Mouse (Mus musculus) MEL (cell line): Measurements from ENCODE around the gene Obp2b. TPM values are rescaled to one million over a fixed set of nuclear protein-coding genes. Genes with fewer than 3 reads are reported as not detected.

Experiments
- DNase-seq: peaks from one replicate; pipeline ENCODE4 v3.0.0; 2011; ENCODE audit warnings: low read depth, low spot score
- H3K27ac ChIP-seq: 2 replicates; pipeline ENCODE4 v1.5.1; 2012; ENCODE audit warnings: low read depth, mild to moderate bottlenecking, control low read depth, low read length, moderate library complexity; ENCODE audit not compliant: control insufficient read depth
- H3K27me3 ChIP-seq, 2 experiments: fragments of 150-350 bp in 1 of 2; sonication (generic) in 1 of 2; 2 replicates each; pipeline ENCODE4 v1.6.1; 2012; ENCODE audit warnings: low read length in 2 of 2, mild to moderate bottlenecking in 2 of 2, improper control_type of control experiment in 1 of 2, moderate library complexity in 1 of 2; ENCODE audit not compliant: insufficient read depth in 2 of 2, control insufficient read depth in 1 of 2
- H3K36me3 ChIP-seq, 2 experiments: 2 replicates each; pipeline ENCODE4 v1.6.1; 2012 to 2014; ENCODE audit warnings: low read length in 2 of 2, improper control_type of control experiment in 1 of 2, inconsistent platforms in 1 of 2, mild to moderate bottlenecking in 1 of 2; ENCODE audit not compliant: insufficient read depth in 2 of 2, control insufficient read depth in 1 of 2
- H3K4me1 ChIP-seq, 2 experiments: fragments of 150-350 bp in 1 of 2; sonication (generic) in 1 of 2; 2 replicates each; pipeline ENCODE4 v1.6.1; 2012; ENCODE audit warnings: low read length in 2 of 2, improper control_type of control experiment in 1 of 2, mild to moderate bottlenecking in 1 of 2; ENCODE audit not compliant: insufficient read depth in 2 of 2, control insufficient read depth in 1 of 2
- H3K4me3 ChIP-seq, 2 experiments: fragments of 150-350 bp in 1 of 2; sonication (generic) in 1 of 2; 2 replicates each; pipeline ENCODE4 v1.5.1; 2012; ENCODE audit warnings: low read depth in 2 of 2, low read length in 2 of 2, mild to moderate bottlenecking in 2 of 2, moderate library complexity in 2 of 2, control low read depth in 1 of 2, improper control_type of control experiment in 1 of 2; ENCODE audit not compliant: control insufficient read depth in 1 of 2, insufficient read depth in 1 of 2
- H3K79me2 ChIP-seq: 2 replicates; pipeline ENCODE4 v1.6.1; 2012; ENCODE audit warnings: mild to moderate bottlenecking, low read length, moderate library complexity; ENCODE audit not compliant: control insufficient read depth, poor library complexity, insufficient read depth
- H3K9ac ChIP-seq: 2 replicates; pipeline ENCODE4 v1.6.1; 2012; ENCODE audit warnings: low read depth, mild to moderate bottlenecking, control low read depth, low read length, moderate library complexity; ENCODE audit not compliant: control insufficient read depth, poor library complexity, severe bottlenecking
- H3K9me3 ChIP-seq: fragments of 150-350 bp; sonication (generic); replicated peaks from 2 replicates; pipeline ENCODE4 v1.6.1; 2012; ENCODE audit warnings: mild to moderate bottlenecking, low read length, improper control_type of control experiment, moderate library complexity; ENCODE audit not compliant: insufficient read depth
- BHLHE40 ChIP-seq: IDR thresholded peaks from 2 replicates; pipeline ENCODE4 v1.6.1; 2012; ENCODE audit warnings: low read depth, mild to moderate bottlenecking, inconsistent platforms, low read length, improper control_type of control experiment, borderline replicate concordance
- CTCF ChIP-seq, 3 experiments: IDR thresholded peaks in 2 of 3; conservative IDR thresholded peaks in 1 of 3; 2 replicates each; pipeline ENCODE4 v1.5.1; 2011 to 2012; ENCODE audit warnings: low read length in 3 of 3, low read depth in 2 of 3, mild to moderate bottlenecking in 2 of 3, improper control_type of control experiment in 1 of 3, inconsistent platforms in 1 of 3, mixed read lengths in 1 of 3, moderate library complexity in 1 of 3; ENCODE audit not compliant: control insufficient read depth in 1 of 3, insufficient read depth in 1 of 3, poor library complexity in 1 of 3, severe bottlenecking in 1 of 3
- ELF1 ChIP-seq: IDR thresholded peaks from 2 replicates; pipeline ENCODE4 v1.6.1; 2014; ENCODE audit warnings: low read depth, mild to moderate bottlenecking, inconsistent platforms, low read length, improper control_type of control experiment, moderate library complexity
- EP300 ChIP-seq, 2 experiments: IDR thresholded peaks; 2 replicates each; pipeline ENCODE4 v1.6.1; 2011; ENCODE audit warnings: improper control_type of control experiment in 2 of 2, low read length in 2 of 2, low read depth in 1 of 2, mild to moderate bottlenecking in 1 of 2
- GABPA ChIP-seq: IDR thresholded peaks from 2 replicates; pipeline ENCODE4 v1.6.1; 2012; ENCODE audit warnings: low read depth, mild to moderate bottlenecking, inconsistent platforms, low read length, improper control_type of control experiment, moderate library complexity
- GATA1 ChIP-seq: IDR thresholded peaks from 2 replicates; pipeline ENCODE4 v1.6.1; 2011; ENCODE audit warnings: low read depth, low read length, improper control_type of control experiment
- KAT2A ChIP-seq: conservative IDR thresholded peaks from 2 replicates; pipeline ENCODE4 v1.6.1; 2012; ENCODE audit warnings: low read depth, low read length, improper control_type of control experiment, inconsistent platforms
- MAFK ChIP-seq: IDR thresholded peaks from 2 replicates; pipeline ENCODE4 v1.6.1; 2011; ENCODE audit warnings: low read depth, mild to moderate bottlenecking, low read length, improper control_type of control experiment, borderline replicate concordance
- MEF2A ChIP-seq: IDR thresholded peaks from 2 replicates; pipeline ENCODE4 v1.6.1; 2014; ENCODE audit warnings: low read depth, mild to moderate bottlenecking, inconsistent platforms, low read length, improper control_type of control experiment; ENCODE audit not compliant: poor library complexity, insufficient replicate concordance, severe bottlenecking; ENCODE audit errors: extremely low read depth
- MXI1 ChIP-seq: IDR thresholded peaks from 2 replicates; pipeline ENCODE4 v1.6.1; 2011; ENCODE audit warnings: mild to moderate bottlenecking, low read depth, low read length, improper control_type of control experiment
- MYC ChIP-seq: IDR thresholded peaks from 2 replicates; pipeline ENCODE4 v1.6.1; 2011; ENCODE audit warnings: low read depth, mild to moderate bottlenecking, low read length, improper control_type of control experiment, moderate library complexity
- NELFE ChIP-seq: IDR thresholded peaks from 2 replicates; pipeline ENCODE4 v1.6.1; 2011; ENCODE audit warnings: low read depth, low read length, improper control_type of control experiment
- POLR2A ChIP-seq, 2 experiments: IDR thresholded peaks; 2 replicates each; pipeline ENCODE4 v1.6.1; 2011 to 2012; ENCODE audit warnings: low read length in 2 of 2, mild to moderate bottlenecking in 2 of 2, control low read depth in 1 of 2, improper control_type of control experiment in 1 of 2, low read depth in 1 of 2, moderate library complexity in 1 of 2; ENCODE audit not compliant: control insufficient read depth in 1 of 2, insufficient read depth in 1 of 2, poor library complexity in 1 of 2
- POLR2AphosphoS5 ChIP-seq: IDR thresholded peaks from 2 replicates; pipeline ENCODE4 v1.6.1; 2012; ENCODE audit warnings: low read depth, borderline replicate concordance, mild to moderate bottlenecking, inconsistent platforms, low read length, moderate library complexity, mixed read lengths
- SIN3A ChIP-seq: IDR thresholded peaks from 2 replicates; pipeline ENCODE4 v1.6.1; 2012; ENCODE audit warnings: low read length, improper control_type of control experiment, inconsistent platforms
- TAL1 ChIP-seq: IDR thresholded peaks from 2 replicates; pipeline ENCODE4 v1.6.1; 2012; ENCODE audit warnings: mild to moderate bottlenecking, inconsistent platforms, low read length, moderate library complexity, mixed read lengths
- TCF12 ChIP-seq: IDR thresholded peaks from 2 replicates; pipeline ENCODE4 v1.6.1; 2014; ENCODE audit warnings: low read depth, mild to moderate bottlenecking, inconsistent platforms, low read length, improper control_type of control experiment, moderate library complexity
- UBTF ChIP-seq: IDR thresholded peaks from 2 replicates; pipeline ENCODE4 v1.6.1; 2012; ENCODE audit warnings: low read depth, mild to moderate bottlenecking, inconsistent platforms, low read length, improper control_type of control experiment, moderate library complexity, borderline replicate concordance; ENCODE audit not compliant: insufficient read depth
- USF1 ChIP-seq: IDR thresholded peaks from 2 replicates; pipeline ENCODE4 v1.6.1; 2014; ENCODE audit warnings: low read depth, mild to moderate bottlenecking, inconsistent platforms, low read length, improper control_type of control experiment, moderate library complexity
- USF2 ChIP-seq, 2 experiments: IDR thresholded peaks; 2 replicates each; pipeline ENCODE4 v1.6.1; 2011 to 2012; ENCODE audit warnings: improper control_type of control experiment in 2 of 2, low read length in 2 of 2, borderline replicate concordance in 1 of 2, inconsistent platforms in 1 of 2, low read depth in 1 of 2, mild to moderate bottlenecking in 1 of 2; ENCODE audit not compliant: insufficient read depth in 1 of 2
- ZKSCAN1 ChIP-seq: IDR thresholded peaks from 2 replicates; pipeline ENCODE4 v1.6.1; 2012; ENCODE audit warnings: low read depth, mild to moderate bottlenecking, inconsistent platforms, low read length, improper control_type of control experiment, moderate library complexity
- ZNF384 ChIP-seq: IDR thresholded peaks from 2 replicates; pipeline ENCODE4 v1.6.1; 2012; ENCODE audit warnings: low read depth, mild to moderate bottlenecking, inconsistent platforms, low read length, improper control_type of control experiment
- polyA plus RNA-seq, 2 experiments: library from polyadenylated mRNA; stranded (reverse) in 1 of 2; unstranded in 1 of 2; fragments of >175 nt in 1 of 2; fragments of >200 nt in 1 of 2; gene quantifications; 2 replicates each; pipeline versions ENCODE4 v1.2.1 to v1.2.4; 2012; ENCODE audit warnings: low replicate concordance in 2 of 2, low read depth in 1 of 2; ENCODE audit not compliant: insufficient read length in 2 of 2, insufficient read depth in 1 of 2, missing spikeins in 1 of 2
- total RNA-seq: library from RNA; depleted of rRNA; stranded (reverse); fragments of 300-350 nt; gene quantifications from 2 replicates; pipeline ENCODE4 v1.2.3, GENCODE M21; 2012

Obp2b gene
- total and polyA plus RNA-seq, 3 experiments: not detected

DNA sequence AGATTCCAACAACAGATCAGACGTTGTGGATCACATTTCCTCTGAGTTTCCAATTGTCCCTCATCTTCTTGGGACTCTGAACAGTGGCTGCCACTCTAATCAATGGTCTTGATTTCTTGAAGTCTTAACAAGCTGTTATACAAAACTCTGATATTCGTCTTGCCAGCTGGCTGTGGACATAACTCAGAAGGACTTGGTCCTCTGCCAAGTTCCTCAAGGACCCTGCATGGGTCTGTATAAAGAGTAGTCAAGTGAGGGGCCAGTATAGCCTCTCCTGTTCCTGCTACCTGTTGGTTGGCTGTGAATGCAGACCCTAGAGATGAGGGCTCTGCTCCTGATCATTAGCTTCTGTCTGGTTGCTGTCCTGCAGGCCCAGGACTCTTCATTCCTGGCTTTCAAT is 28.5 kb downstream of the Obp2b start, which contains the start of gene Lcn3:
TSS of gene Lcn3 (plus strand) at position 301 of the 400 bp plus-strand sequence.
- Histone ChIP-seq H3K36me3 (no peaks in the 10 kb centered on the region), H3K27ac (no peak within 1 kb of the TSS), H3K9ac (no peak within 1 kb of the TSS), H3K4me1 (no peaks in the 10 kb centered on the region), H3K9me3 (no peaks in the 10 kb centered on the region), H3K27me3 (peaks cover 0 to 4% of the 10 kb centered on the region in 2 experiments; a peak in 1 of 4 replicates), H3K4me3 (no peak within 1 kb of the TSS), H3K79me2 (no peaks in the 10 kb centered on the region)
- TF ChIP-seq ZNF384 (no peak), MYC (no peak), MXI1 (no peak), MAFK (no peak), CTCF (IDR thresholded peaks at IDR 0.05 in 2 of 3, conservative IDR thresholded peaks at IDR 0.05 in 1 of 3; ENCODE audit: control insufficient read depth in 1 of 3, insufficient read depth in 1 of 3, low read depth in 2 of 3, low read length in 3 of 3, poor library complexity in 1 of 3, severe bottlenecking in 1 of 3) (no peak), BHLHE40 (no peak), ZKSCAN1 (no peak), KAT2A (no peak), MEF2A (no peak), GATA1 (no peak), POLR2A (IDR thresholded peaks at IDR 0.05; ENCODE audit: control insufficient read depth in 1 of 2, insufficient read depth in 1 of 2, low read depth in 1 of 2, low read length in 2 of 2, poor library complexity in 1 of 2) (no peak), SIN3A (no peak), USF1 (no peak), USF2 (IDR thresholded peaks at IDR 0.05; ENCODE audit: borderline replicate concordance in 1 of 2, insufficient read depth in 1 of 2, low read depth in 1 of 2, low read length in 2 of 2) (no peak), TAL1 (no peak), NELFE (no peak), TCF12 (no peak), ELF1 (no peak), UBTF (no peak)
- DNase-seq: no peak

DNA sequence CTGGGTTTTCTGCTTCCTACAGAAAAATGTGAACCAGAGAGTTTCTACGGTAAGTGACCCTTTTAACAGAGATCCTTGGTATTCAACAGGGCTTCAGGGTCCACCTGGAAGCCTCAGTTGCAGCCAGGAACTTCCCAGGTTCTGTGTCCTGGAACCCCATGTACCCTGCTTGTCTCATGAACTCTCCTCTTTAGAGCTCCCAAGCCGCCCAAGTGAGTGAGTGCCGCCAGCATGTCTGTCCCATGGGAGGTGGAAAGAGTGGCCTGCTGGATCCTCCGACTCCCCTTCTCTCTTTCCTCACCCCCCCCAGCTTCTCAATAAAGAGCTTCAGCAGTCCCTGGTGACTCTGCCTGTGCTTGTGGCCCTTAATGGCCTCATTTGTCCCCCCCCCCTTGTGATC is 31.0 kb downstream of the Obp2b start:
- 0 out of 4 replicates have a peak, but pooled peaks cover 0 to 3% of the 10 kb centered on the region in 2 experiments for H3K4me1 ChIP-seq
- TF ChIP-seq EP300 (IDR thresholded peaks at IDR 0.05; ENCODE audit: low read depth in 1 of 2, low read length in 2 of 2) (no peak), GABPA (no peak), POLR2A (IDR thresholded peaks at IDR 0.05; ENCODE audit: control insufficient read depth in 1 of 2, insufficient read depth in 1 of 2, low read depth in 1 of 2, low read length in 2 of 2, poor library complexity in 1 of 2) (no peak), POLR2AphosphoS5 (no peak), GATA1 (no peak)
- no peaks in the 10 kb centered on the region for H3K79me2 ChIP-seq
- peaks cover 0 to 4% of the 10 kb centered on the region in 2 experiments; a peak in 1 of 4 replicates for H3K27me3 ChIP-seq
- no peaks in the 10 kb centered on the region for H3K9me3 ChIP-seq
- no peaks in the 10 kb centered on the region for H3K36me3 ChIP-seq
- no peak overlapping the region for H3K4me3 ChIP-seq
- DNase-seq: no peak
- no peak overlapping the region for H3K9ac ChIP-seq
- no peak overlapping the region for H3K27ac ChIP-seq
